1 mouse cellular context compared by ENCODE assay signal in genomic region chr12:73265381-73265978, GRCm38 (mm10).
TF ChIP-seq lines count a peak whose summit lies in the region.

No protein-coding gene starts in this region.

TF ChIP-seq in myocyte, 11 proteins besides CTCF, POLR2A, EP300 and RAD21 (continued from another document):
- TF ChIP-seq SRF (IDR thresholded peaks at IDR 0.05; ENCODE audit: control insufficient read depth, insufficient read length, low read depth), result no peak
- no peak for TF ChIP-seq POLR2AphosphoS2 (IDR thresholded peaks at IDR 0.05; ENCODE audit: insufficient read length, low read depth)
- TF ChIP-seq MAX (IDR thresholded peaks at IDR 0.05; ENCODE audit: low read depth), result no peak
- TF ChIP-seq MYOG (IDR thresholded peaks at IDR 0.05; ENCODE audit: control insufficient read depth in 1 of 3, insufficient read depth in 1 of 3, insufficient read length in 2 of 3, low read depth in 2 of 3), result peak; percentile 7 to 67 (median 10)
